Mouse (Mus musculus): ENCODE data around the gene Polr1e.

GRCm38 (mm10) chr4:44993847-44994246 is 24.5 kb upstream of the Polr1e start:
- TF ChIP-seq POLR2A (IDR thresholded peaks at IDR 0.05; ENCODE audit: borderline replicate concordance, insufficient read depth, low read length): no peak
- TF ChIP-seq CTCF (IDR thresholded peaks at IDR 0.05; ENCODE audit: borderline replicate concordance, insufficient read depth, low read depth, low read length): no peak

Data from cerebellum, adult 2 months (tissue).